Mouse (Mus musculus) megakaryocyte, adult 5-6 weeks (primary cell): ENCODE results near the gene Pck1. TPM values are rescaled to one million over a fixed set of nuclear protein-coding genes. Genes with fewer than 3 reads are reported as not detected.

Experiments
- ATAC-seq: 2 replicates; pipeline ENCODE4 v1.8.0; 2016; ENCODE audit warnings: mild to moderate bottlenecking, inconsistent platforms; ENCODE audit not compliant: poor library complexity, severe bottlenecking
- total RNA-seq, 2 experiments: library from RNA; stranded (forward) in 1 of 2; stranded (reverse) in 1 of 2; fragments of 153-499, 151-499 nt in 1 of 2; fragments of 221-1000, 200-1000 nt in 1 of 2; gene quantifications; 2 replicates each; pipeline versions ENCODE4 v1.2.3 to v1.2.4; 2015 to 2017

Pck1 gene
- total RNA-seq, 2 experiments from 2014 or later: not detected

DNA sequence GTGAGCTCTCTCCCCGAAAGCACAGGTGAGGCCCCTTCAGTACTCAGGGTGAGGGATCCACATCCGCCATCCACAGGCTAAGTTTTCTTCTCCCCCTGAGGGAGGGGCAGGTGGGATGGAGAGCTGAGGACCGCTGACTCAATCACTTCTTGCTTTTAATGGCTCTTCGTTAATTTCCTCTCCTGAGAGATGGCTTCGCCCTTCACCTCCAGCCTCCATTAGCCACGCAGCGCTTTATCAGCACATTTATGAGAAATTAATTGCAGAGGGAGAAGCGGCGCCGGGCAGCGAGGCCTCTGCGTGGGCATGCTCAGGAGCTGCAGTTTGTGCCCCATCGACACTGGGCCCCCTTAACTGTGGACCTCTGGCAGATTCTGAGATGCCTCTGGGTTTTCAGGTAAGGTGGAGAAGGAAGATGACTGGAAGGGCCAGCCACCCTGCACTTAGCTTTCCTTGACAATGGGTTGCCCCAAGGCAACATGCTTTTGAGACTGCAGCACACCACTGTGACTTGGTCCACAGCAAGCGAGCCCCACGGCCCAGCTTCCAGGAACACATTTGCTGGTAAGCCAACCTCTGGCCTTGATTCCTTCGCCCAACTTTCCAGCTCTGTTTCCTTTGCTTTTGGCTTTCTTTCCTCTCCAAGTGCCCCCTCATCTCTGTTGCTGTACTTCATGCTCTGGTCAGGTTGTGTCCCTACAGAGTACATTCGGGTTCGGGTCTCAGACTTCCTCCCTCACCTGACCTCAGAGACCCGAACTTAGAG, 50.3 kb downstream of the Pck1 start:
- ATAC-seq: no peak

DNA sequence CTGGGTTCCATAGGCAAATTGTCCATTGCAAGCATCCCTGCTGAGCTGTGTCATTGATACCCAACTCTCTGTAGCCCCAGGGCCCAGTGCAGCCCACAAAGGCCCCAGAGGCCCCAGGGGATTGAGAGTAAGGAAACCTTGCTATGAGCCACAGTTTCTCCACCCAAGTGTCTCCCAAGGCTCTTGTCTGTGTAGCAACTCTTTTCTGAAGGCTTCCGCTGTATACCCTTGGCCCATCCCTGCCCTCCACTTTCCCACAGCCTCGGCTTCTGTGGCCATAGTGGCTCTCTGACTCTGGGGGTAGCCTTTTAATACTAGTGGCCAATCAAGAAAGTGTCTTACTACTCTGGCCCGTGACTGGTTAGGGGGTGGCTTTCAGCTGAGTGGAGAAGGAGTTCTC, 50.9 kb downstream of the Pck1 start:
- no peak for ATAC-seq

DNA sequence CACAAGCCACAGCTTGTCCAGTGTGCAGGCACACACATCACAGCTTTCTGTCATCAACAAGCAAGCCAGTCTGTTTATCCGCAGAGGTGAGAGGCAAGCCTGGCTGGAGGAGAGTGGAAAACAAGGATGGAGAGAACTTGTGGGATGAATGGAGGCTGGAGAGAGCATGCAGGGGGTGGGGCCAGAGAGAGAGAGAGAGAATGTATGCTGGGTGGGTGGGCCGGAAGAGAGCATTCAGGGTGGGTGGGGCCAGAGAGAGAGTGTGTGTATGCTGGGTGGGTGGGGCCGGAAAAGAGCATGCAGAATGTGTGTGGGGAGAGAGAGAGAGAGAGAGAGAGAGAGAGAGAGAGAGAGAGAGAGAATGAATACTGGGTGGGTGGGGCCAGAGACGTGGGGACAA, 51.8 kb downstream of the Pck1 start:
- ATAC-seq: no peak

DNA sequence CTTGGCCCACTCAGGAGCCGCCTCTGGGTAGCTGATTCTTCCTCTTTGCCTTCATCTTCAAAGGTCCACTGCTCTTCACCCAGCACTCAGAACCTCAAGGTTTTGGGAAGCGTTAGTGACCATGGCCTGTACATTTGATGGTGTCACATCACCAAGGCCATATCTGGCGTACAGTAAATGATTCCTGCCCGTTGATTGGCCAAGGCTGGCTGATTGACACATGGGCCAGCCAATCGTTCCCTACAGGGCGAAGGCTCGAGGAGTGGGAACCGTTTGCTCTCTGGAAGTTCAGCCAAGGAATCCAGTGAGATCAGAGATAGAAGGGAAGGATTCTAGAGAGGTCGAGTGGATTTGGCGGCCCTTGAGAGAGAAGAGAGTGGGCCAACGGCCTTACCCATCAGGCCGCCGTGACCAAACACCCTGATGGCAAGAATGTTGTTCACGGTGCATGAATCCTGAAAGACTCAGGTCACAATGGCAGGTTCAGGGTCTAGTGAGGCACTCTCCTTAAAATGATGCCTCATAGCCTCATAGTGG, 52.8 kb downstream of the Pck1 start:
- no peak for ATAC-seq

DNA sequence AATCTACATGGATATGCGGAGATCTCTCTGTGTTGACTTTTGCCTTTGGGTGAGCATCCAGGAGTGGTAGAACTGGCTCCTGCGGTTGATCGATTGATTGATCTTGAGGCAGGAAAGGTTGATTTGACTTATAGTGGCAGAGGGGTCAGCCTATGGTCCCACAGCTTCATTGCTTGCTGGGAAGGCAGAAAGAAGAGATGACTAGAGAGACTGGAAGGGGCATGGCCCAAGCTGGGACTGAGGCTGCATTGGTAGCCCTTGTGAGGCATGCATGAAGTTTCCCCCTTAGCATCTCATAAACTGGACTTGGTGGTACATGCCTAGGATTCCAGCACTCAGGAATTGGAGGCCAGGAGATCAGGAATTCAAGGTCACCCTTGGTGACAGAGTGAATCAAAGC, 54.2 kb downstream of the Pck1 start:
- ATAC-seq: no peak

Other genes with a start within 250 kb of the Pck1 start
- gene Bmp7, start 212.7 kb upstream of the Pck1 start, total RNA-seq (2015): 0.43 TPM in 1 of 2 replicates, not detected in the other
- 0.04 and 0.37 TPM in 2 replicates for gene Bmp7, start 212.7 kb upstream of the Pck1 start, total RNA-seq (2017)
- gene Spo11, start 175.3 kb upstream of the Pck1 start, total RNA-seq (2015): 0.64 and 1.0 TPM in 2 replicates
- gene Spo11, start 175.3 kb upstream of the Pck1 start, total RNA-seq (2017): 0.04 TPM in 1 of 2 replicates, not detected in the other
- gene Rae1, start 152.9 kb upstream of the Pck1 start, total RNA-seq (2015): 53.2 and 72.9 TPM in 2 replicates
- 42.4 and 54.3 TPM in 2 replicates for gene Rae1, start 152.9 kb upstream of the Pck1 start, total RNA-seq (2017)
- 124 and 143 TPM in 2 replicates for gene Rbm38, start 132.6 kb upstream of the Pck1 start, total RNA-seq (2015)
- gene Rbm38, start 132.6 kb upstream of the Pck1 start, total RNA-seq (2017): 43.2 and 59.0 TPM in 2 replicates
- gene Ctcfl, start 33.5 kb upstream of the Pck1 start, total RNA-seq (2015): 0.11 TPM in 1 of 2 replicates, not detected in the other
- gene Ctcfl, start 33.5 kb upstream of the Pck1 start, total RNA-seq (2017): not detected in 2 replicates
- 54.6 and 63.0 TPM in 2 replicates for gene Zbp1, start 65.9 kb downstream of the Pck1 start, total RNA-seq (2015)
- gene Zbp1, start 65.9 kb downstream of the Pck1 start, total RNA-seq (2017): 35.6 and 56.8 TPM in 2 replicates
- 0.84 and 1.2 TPM in 2 replicates for gene Pmepa1, start 123.5 kb downstream of the Pck1 start, total RNA-seq (2015)
- gene Pmepa1, start 123.5 kb downstream of the Pck1 start, total RNA-seq (2017): 0.04 and 0.07 TPM in 2 replicates